In the genomic region with DNA sequence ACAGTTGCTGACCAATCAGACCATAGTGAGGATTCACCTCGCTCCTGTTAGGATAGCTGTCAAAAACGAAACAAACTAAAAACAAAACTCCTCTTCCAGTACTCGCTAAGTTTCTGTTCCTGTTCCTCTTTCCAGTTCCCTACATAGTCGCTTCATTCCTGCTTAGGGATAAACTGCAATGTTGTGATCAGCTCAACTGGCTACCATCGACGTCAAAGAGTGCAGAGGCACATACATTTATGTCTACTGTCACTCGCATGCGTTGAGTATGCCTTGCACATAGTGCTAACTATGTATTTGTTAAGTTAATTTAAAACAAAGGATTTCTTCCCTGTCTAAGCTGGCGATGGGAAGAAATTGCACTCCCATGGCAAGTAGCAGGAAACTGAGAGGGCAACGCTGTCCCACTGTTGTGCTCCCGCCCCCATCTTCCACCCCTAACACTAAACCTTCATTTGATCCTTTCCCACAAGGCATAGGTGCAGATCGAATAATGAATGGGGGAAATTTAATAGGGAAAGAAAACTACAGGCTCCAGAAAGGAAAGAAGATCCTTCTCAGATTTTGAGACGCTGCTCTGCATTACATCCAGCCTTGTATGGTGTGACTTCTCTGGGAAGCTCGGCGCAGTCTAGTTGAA, we compare ENCODE assay signal across 7 mouse cellular contexts. TPM values are rescaled to one million over a fixed set of nuclear protein-coding genes. Genes with fewer than 3 reads are reported as not detected.
A peak's percentile ranks its signal among the peaks of the same experiment; 100 is the strongest.
DNase-seq lines count a peak whose midpoint lies in the region; ATAC-seq and TF ChIP-seq lines count a peak whose summit lies in the region.

No protein-coding gene starts in this region.

- H3K27me3 ChIP-seq in neural tube, embryonic 11.5 days (ENCODE audit: control insufficient read depth, insufficient read depth, low read length), result no peaks in the 10 kb centered on the region
- H3K27me3 ChIP-seq in forebrain, embryonic 16.5 days (replicated peaks; ENCODE audit: control insufficient read depth, insufficient read depth, low read length), result no peaks in the 10 kb centered on the region
- peaks cover 33% of the 10 kb centered on the region for H3K27me3 ChIP-seq in liver, embryonic 15.5 days
- H3K27me3 ChIP-seq in stomach, postnatal 0 days (ENCODE audit: control insufficient read depth, insufficient read depth, low read length), result no peaks in the 10 kb centered on the region

- no peak for DNase-seq in neural tube, embryonic 11.5 days (ENCODE audit: low spot score)
- DNase-seq in neural tube, embryonic 10.5 days (ENCODE audit: extremely low spot score, low spot score), result no peak
- no peak for DNase-seq in stomach, postnatal 0 days (ENCODE audit: low spot score)
- DNase-seq in left cerebral cortex, postnatal 4 days, result no peak
- no peak for DNase-seq in frontal cortex, postnatal 14 days (ENCODE audit: low spot score in 2 of 2)

- WGBS in neural tube, embryonic 11.5 days, result 38% methylated on average over 15 of the region's 15 CpGs
- WGBS in forebrain, embryonic 16.5 days, result 30% methylated on average over 15 of the region's 15 CpGs
- 16% methylated on average over 15 of the region's 15 CpGs for WGBS in liver, embryonic 15.5 days (ENCODE audit: insufficient replicate concordance)
- WGBS in stomach, postnatal 0 days, result 30% methylated on average over 15 of the region's 15 CpGs

- TF ChIP-seq EP300 in stomach, postnatal 0 days (optimal IDR thresholded peaks at IDR 0.05), result no peak

- no peaks in the 10 kb centered on the region for H3K36me3 ChIP-seq in neural tube, embryonic 11.5 days (ENCODE audit: control insufficient read depth, insufficient read depth, low read length)
- no peaks in the 10 kb centered on the region for H3K36me3 ChIP-seq in forebrain, embryonic 16.5 days (ENCODE audit: control insufficient read depth, insufficient read depth)
- H3K36me3 ChIP-seq in liver, embryonic 15.5 days (replicated peaks), result peaks cover 28% of the 10 kb centered on the region
- H3K36me3 ChIP-seq in stomach, postnatal 0 days (ENCODE audit: control insufficient read depth, insufficient read depth, low read length), result no peaks in the 10 kb centered on the region

- H3K9ac ChIP-seq in neural tube, embryonic 11.5 days (ENCODE audit: low read length), result peak overlapping the region; percentile 36
- peak overlapping the region; percentile 71 for H3K9ac ChIP-seq in forebrain, embryonic 16.5 days (replicated peaks; ENCODE audit: low read depth, low read length)
- peak overlapping the region; percentile 70 for H3K9ac ChIP-seq in liver, embryonic 15.5 days
- peak overlapping the region; percentile 48 for H3K9ac ChIP-seq in stomach, postnatal 0 days (ENCODE audit: low read length)

- H3K27ac ChIP-seq in neural tube, embryonic 11.5 days (ENCODE audit: low read depth, low read length), result no peak overlapping the region
- H3K27ac ChIP-seq in forebrain, embryonic 16.5 days (ENCODE audit: low read length), result peak overlapping the region; percentile 77
- peak overlapping the region; percentile 100 for H3K27ac ChIP-seq in liver, embryonic 15.5 days (replicated peaks)
- no peak overlapping the region for H3K27ac ChIP-seq in stomach, postnatal 0 days (replicated peaks)

- peaks cover 19% of the 10 kb centered on the region for H3K4me1 ChIP-seq in neural tube, embryonic 11.5 days (ENCODE audit: control insufficient read depth, insufficient read depth, low read length)
- peaks cover 41% of the 10 kb centered on the region for H3K4me1 ChIP-seq in forebrain, embryonic 16.5 days (replicated peaks; ENCODE audit: control insufficient read depth, insufficient read depth, low read length)
- peaks cover 59% of the 10 kb centered on the region for H3K4me1 ChIP-seq in liver, embryonic 15.5 days (replicated peaks)
- no peaks in the 10 kb centered on the region; the same call in 1 of the 2 replicates for H3K4me1 ChIP-seq in stomach, postnatal 0 days (replicated peaks; ENCODE audit: control insufficient read depth, insufficient read depth)

- no peak for TF ChIP-seq CTCF in stomach, postnatal 0 days (IDR thresholded peaks at IDR 0.05; ENCODE audit: low read depth)

- H3K9me3 ChIP-seq in neural tube, embryonic 11.5 days (ENCODE audit: control insufficient read depth, low read length), result no peaks in the 10 kb centered on the region
- no peaks in the 10 kb centered on the region for H3K9me3 ChIP-seq in forebrain, embryonic 16.5 days (ENCODE audit: control insufficient read depth, low read length)
- H3K9me3 ChIP-seq in liver, embryonic 15.5 days (replicated peaks), result no peaks in the 10 kb centered on the region
- no peaks in the 10 kb centered on the region for H3K9me3 ChIP-seq in stomach, postnatal 0 days (ENCODE audit: control insufficient read depth, low read length)

- intact Hi-C loops in left cerebral cortex, postnatal 4 days (cut with DNase I), result loop anchor here (10.0 kb wide), 1 partner anchor 245 kb away; the partner anchor contains the start of genes 2310033P09Rik and Mrpl55

- H3K4me2 ChIP-seq in neural tube, embryonic 11.5 days (ENCODE audit: low read depth), result peak overlapping the region; percentile 59
- H3K4me2 ChIP-seq in forebrain, embryonic 16.5 days (ENCODE audit: low read length), result peak overlapping the region; percentile 90
- peak overlapping the region; percentile 95 for H3K4me2 ChIP-seq in liver, embryonic 15.5 days
- H3K4me2 ChIP-seq in stomach, postnatal 0 days (replicated peaks; ENCODE audit: low read depth), result peak overlapping the region; percentile 80

- no peak for ATAC-seq in neural tube, embryonic 11.5 days (ENCODE audit: insufficient read depth, low FRiP score, low TSS enrichment)
- ATAC-seq in forebrain, embryonic 16.5 days, result no peak
- ATAC-seq in liver, embryonic 15.5 days (ENCODE audit: insufficient read depth), result no peak
- no peak for ATAC-seq in stomach, postnatal 0 days (ENCODE audit: low FRiP score, low TSS enrichment)

- H3K4me3 ChIP-seq in neural tube, embryonic 11.5 days (ENCODE audit: low read depth, low read length), result peak overlapping the region; percentile 34
- H3K4me3 ChIP-seq in forebrain, embryonic 16.5 days (replicated peaks; ENCODE audit: low read length), result peak overlapping the region; percentile 57
- peak overlapping the region; percentile 75 for H3K4me3 ChIP-seq in liver, embryonic 15.5 days (replicated peaks)
- H3K4me3 ChIP-seq in stomach, postnatal 0 days (ENCODE audit: low read depth, low read length), result peak overlapping the region; percentile 52

RNA-seq across cellular contexts. Expression of gene Hist3h2a, which starts 4.8 kb away (rescaled TPM):
- 56.3 and 61.4 TPM in 2 replicates for polyA plus RNA-seq in neural tube, embryonic 11.5 days (2014; fragmentation: Nextera tagmentation; extraction: Ambion mirVana)
- polyA plus RNA-seq in forebrain, embryonic 16.5 days (2015; fragmentation: Nextera tagmentation; extraction: Ambion mirVana), result 150 and 152 TPM in 2 replicates
- polyA plus RNA-seq in liver, embryonic 15.5 days (2015; fragmentation: Nextera tagmentation; extraction: Ambion mirVana), result 16.1 and 16.4 TPM in 2 replicates
- polyA plus RNA-seq in stomach, postnatal 0 days (2015; fragmentation: Nextera tagmentation; extraction: Ambion mirVana), result 18.7 and 19.1 TPM in 2 replicates
- 100 to 1,000 TPM in 1 of 2 experiments, 10 to 100 TPM in 1; 95.0 to 101 TPM for total RNA-seq in left cerebral cortex, postnatal 4 days (2021)

RNA-seq across cellular contexts. Expression of gene Trim17, which starts 4.8 kb away (rescaled TPM):
- polyA plus RNA-seq in neural tube, embryonic 11.5 days (2014; fragmentation: Nextera tagmentation; extraction: Ambion mirVana), result 0.74 and 0.88 TPM in 2 replicates
- 1.8 and 2.0 TPM in 2 replicates for polyA plus RNA-seq in forebrain, embryonic 16.5 days (2015; fragmentation: Nextera tagmentation; extraction: Ambion mirVana)
- 0.06 and 0.14 TPM in 2 replicates for polyA plus RNA-seq in liver, embryonic 15.5 days (2015; fragmentation: Nextera tagmentation; extraction: Ambion mirVana)
- 0.05 and 0.08 TPM in 2 replicates for polyA plus RNA-seq in stomach, postnatal 0 days (2015; fragmentation: Nextera tagmentation; extraction: Ambion mirVana)
- total RNA-seq in left cerebral cortex, postnatal 4 days (2021), result 1 to 10 TPM; 1.8 to 2.0 TPM

RNA-seq across cellular contexts. Expression of gene Hist3h2ba, which starts 10.6 kb away (rescaled TPM):
- 75.5 and 84.8 TPM in 2 replicates for polyA plus RNA-seq in neural tube, embryonic 11.5 days (2014; fragmentation: Nextera tagmentation; extraction: Ambion mirVana)
- polyA plus RNA-seq in forebrain, embryonic 16.5 days (2015; fragmentation: Nextera tagmentation; extraction: Ambion mirVana), result 389 and 395 TPM in 2 replicates
- polyA plus RNA-seq in liver, embryonic 15.5 days (2015; fragmentation: Nextera tagmentation; extraction: Ambion mirVana), result 9.2 and 9.6 TPM in 2 replicates
- polyA plus RNA-seq in stomach, postnatal 0 days (2015; fragmentation: Nextera tagmentation; extraction: Ambion mirVana), result 7.5 and 8.9 TPM in 2 replicates
- total RNA-seq in left cerebral cortex, postnatal 4 days (2021), result 100 to 1,000 TPM; 299 to 314 TPM

RNA-seq across cellular contexts. Expression of gene Trim11, which starts 18.6 kb away (rescaled TPM):
- polyA plus RNA-seq in neural tube, embryonic 11.5 days (2014; fragmentation: Nextera tagmentation; extraction: Ambion mirVana), result 19.5 and 20.8 TPM in 2 replicates
- polyA plus RNA-seq in forebrain, embryonic 16.5 days (2015; fragmentation: Nextera tagmentation; extraction: Ambion mirVana), result 24.7 and 26.4 TPM in 2 replicates
- 8.6 and 9.1 TPM in 2 replicates for polyA plus RNA-seq in liver, embryonic 15.5 days (2015; fragmentation: Nextera tagmentation; extraction: Ambion mirVana)
- polyA plus RNA-seq in stomach, postnatal 0 days (2015; fragmentation: Nextera tagmentation; extraction: Ambion mirVana), result 9.9 and 11.0 TPM in 2 replicates
- total RNA-seq in left cerebral cortex, postnatal 4 days (2021), result 10 to 100 TPM; 26.0 to 27.0 TPM

RNA-seq across cellular contexts. Expression of gene Rnf187, which starts 20.6 kb away (rescaled TPM):
- polyA plus RNA-seq in neural tube, embryonic 11.5 days (2014; fragmentation: Nextera tagmentation; extraction: Ambion mirVana), result 460 and 493 TPM in 2 replicates
- 423 and 435 TPM in 2 replicates for polyA plus RNA-seq in forebrain, embryonic 16.5 days (2015; fragmentation: Nextera tagmentation; extraction: Ambion mirVana)
- polyA plus RNA-seq in liver, embryonic 15.5 days (2015; fragmentation: Nextera tagmentation; extraction: Ambion mirVana), result 111 and 117 TPM in 2 replicates
- polyA plus RNA-seq in stomach, postnatal 0 days (2015; fragmentation: Nextera tagmentation; extraction: Ambion mirVana), result 136 and 140 TPM in 2 replicates
- total RNA-seq in left cerebral cortex, postnatal 4 days (2021), result 100 to 1,000 TPM; 386 to 426 TPM

Comparison
In these comparisons a context has a peak if more than half of its experiments do, and no peak if none do; other contexts are left out.
1. H3K27ac ChIP-seq: peak in forebrain, embryonic 16.5 days (single experiment) and liver, embryonic 15.5 days (single experiment); none in neural tube, embryonic 11.5 days (single experiment) and stomach, postnatal 0 days (single experiment).
2. Peak in every context shown above with its lines, with median percentiles within 50 percentile points of each other: H3K4me2 ChIP-seq, H3K4me3 ChIP-seq and H3K9ac ChIP-seq.